Mouse (Mus musculus): ENCODE data around the gene Gm10801. TPM values are rescaled to one million over a fixed set of nuclear protein-coding genes. Genes with fewer than 3 reads are reported as not detected.
"Not testable (repeated sequence)": the region's sequence is repeated elsewhere in the genome, so short reads cannot be mapped to it uniquely, and the experiment has no call there.

Gene Gm10801
- not detected in 2 replicates for polyA plus RNA-seq (2016; fragmentation: Nextera tagmentation; extraction: Ambion mirVana)

GRCm38 (mm10) chr2:98661937-98662336, at the start of gene Gm10801:
Gm10801 (plus strand) TSS chr2:98662237.
- H3K36me3 ChIP-seq; H3K9ac ChIP-seq; H3K27me3 ChIP-seq (replicated peaks); H3K4me1 ChIP-seq; H3K4me2 ChIP-seq; H3K4me3 ChIP-seq; H3K9me3 ChIP-seq (replicated peaks); H3K27ac ChIP-seq; ATAC-seq: not testable (repeated sequence)
- WGBS (ENCODE audit: insufficient replicate concordance) = 69% methylated on average over 4 of the region's 5 CpGs

DNA sequence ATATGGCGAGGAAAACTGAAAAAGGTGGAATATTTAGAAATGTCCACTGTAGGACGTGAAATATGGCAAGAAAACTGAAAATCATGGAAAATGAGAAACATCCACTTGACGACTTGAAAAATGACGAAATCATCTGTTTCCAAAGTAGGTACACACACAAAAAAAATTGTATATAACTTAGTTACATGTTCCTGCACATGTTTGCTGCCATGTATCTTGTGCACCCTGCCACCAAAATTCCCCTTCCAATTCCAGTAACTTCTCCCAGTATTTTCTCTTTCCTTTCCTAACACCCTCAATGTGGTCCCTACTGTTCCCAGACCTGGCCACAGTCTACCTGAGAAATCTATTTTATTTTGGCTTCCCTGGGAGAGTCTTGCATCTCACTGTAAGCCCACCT, 5.2 kb downstream of the Gm10801 start, which contains the start of gene Gm10800:
Gene Gm10800 (minus strand): TSS at position 101 of the 400 bp plus-strand sequence.
- WGBS (ENCODE audit: insufficient replicate concordance) = 74% methylated on average over 4 of the region's 4 CpGs
- H3K27me3 ChIP-seq (replicated peaks) = not testable (repeated sequence)

DNA sequence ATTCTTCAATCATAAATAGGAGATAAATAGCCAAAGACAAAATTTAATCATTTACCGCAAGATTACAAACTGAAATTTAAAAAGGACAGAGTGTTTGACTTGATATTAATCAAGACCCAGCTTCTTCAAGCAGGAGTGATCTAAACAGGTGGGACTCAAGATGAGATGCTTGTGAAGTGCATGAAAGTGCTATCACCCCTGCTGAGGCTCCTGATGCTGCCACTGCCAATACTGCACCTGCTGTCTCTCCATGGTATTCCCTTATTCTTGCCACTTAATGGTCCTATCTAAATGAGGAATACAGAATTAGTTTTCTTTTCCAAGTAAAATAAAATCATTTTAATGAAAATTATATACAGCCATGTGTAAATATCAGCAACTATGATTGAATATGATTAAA, 35.5 kb downstream of the Gm10801 start:
- Histone ChIP-seq H3K4me1 (no peaks in the 10 kb centered on the region), H3K9ac (no peak overlapping the region), H3K27me3 (replicated peaks) (no peaks in the 10 kb centered on the region), H3K9me3 (replicated peaks) (no peaks in the 10 kb centered on the region), H3K4me2 (no peak overlapping the region), H3K4me3 (no peak overlapping the region), H3K36me3 (no peaks in the 10 kb centered on the region), H3K27ac (no peak overlapping the region)
- no peak for ATAC-seq
- 80% methylated on average over 1 of the region's 1 CpGs for WGBS (ENCODE audit: insufficient replicate concordance)

More for the DNA sequence above, 5.2 kb downstream of the Gm10801 start, which contains the start of gene Gm10800:
- ATAC-seq; H3K4me3 ChIP-seq; H3K9me3 ChIP-seq (replicated peaks); H3K4me1 ChIP-seq; H3K36me3 ChIP-seq; H3K27ac ChIP-seq; H3K9ac ChIP-seq; H3K4me2 ChIP-seq: not testable (repeated sequence)

Other genes starting within 250 kb of the Gm10801 start
- 0.45 TPM in 1 of 2 replicates, not detected in the other for gene Gm10800, start 5.1 kb downstream of the Gm10801 start, polyA plus RNA-seq (2016; fragmentation: Nextera tagmentation; extraction: Ambion mirVana)

All from liver, embryonic 12.5 days (tissue).